Mouse (Mus musculus): ENCODE results near the gene Tmem201.
A peak's percentile ranks its signal among the peaks of the same experiment; 100 is the strongest.
"Not testable (repeated sequence)": the region's sequence is repeated elsewhere in the genome, so short reads cannot be mapped to it uniquely, and the experiment has no call there.

Gene Tmem201

GRCm38 (mm10) chr4:149737383-149738324, at the start of gene Tmem201:
TSS of gene Tmem201 (minus strand) at chr4:149738044.
- peak; percentile 91 to 93 for DNase-seq (ENCODE audit: low spot score in 2 of 2)

- no peak for DNase-seq (ENCODE audit: low spot score in 2 of 2)
Observed at GRCm38 (mm10) chr4:149784901-149785300, 47.1 kb upstream of the Tmem201 start.

GRCm38 (mm10) chr4:149784371-149784770, 46.5 kb upstream of the Tmem201 start:
- DNase-seq (ENCODE audit: low spot score in 2 of 2): peak; percentile 50 to 51

GRCm38 (mm10) chr4:149782975-149783374, 45.1 kb upstream of the Tmem201 start:
- no peak for DNase-seq (ENCODE audit: low spot score in 2 of 2)

GRCm38 (mm10) chr4:149780565-149781356, 42.9 kb upstream of the Tmem201 start:
- peak; percentile 65 to 74 for DNase-seq (ENCODE audit: low spot score in 2 of 2)

- no peak for DNase-seq (ENCODE audit: low spot score in 2 of 2)
Observed at GRCm38 (mm10) chr4:149779966-149780365, 42.1 kb upstream of the Tmem201 start.

- peak; percentile 63 to 78 for DNase-seq (ENCODE audit: low spot score in 2 of 2)
Observed at GRCm38 (mm10) chr4:149777126-149777525, 39.3 kb upstream of the Tmem201 start.

- no peak for DNase-seq (ENCODE audit: low spot score in 2 of 2)
Observed at GRCm38 (mm10) chr4:149775760-149776362, 38.0 kb upstream of the Tmem201 start.

GRCm38 (mm10) chr4:149775330-149775729, 37.5 kb upstream of the Tmem201 start:
- DNase-seq (ENCODE audit: low spot score in 2 of 2): peak in 1 of 2 experiments; percentile 79

GRCm38 (mm10) chr4:149774094-149774470, 36.2 kb upstream of the Tmem201 start, which contains the start of gene Slc25a33:
TSS of gene Slc25a33 (minus strand) at chr4:149774277.
- peak; percentile 97 for DNase-seq (ENCODE audit: low spot score in 2 of 2)

- DNase-seq (ENCODE audit: low spot score in 2 of 2): peak; percentile 44 to 48
Observed at GRCm38 (mm10) chr4:149773408-149774093, 35.7 kb upstream of the Tmem201 start.

GRCm38 (mm10) chr4:149772394-149772793, 34.5 kb upstream of the Tmem201 start:
- DNase-seq (ENCODE audit: low spot score in 2 of 2): no peak

GRCm38 (mm10) chr4:149765201-149765600, 27.4 kb upstream of the Tmem201 start:
- DNase-seq (ENCODE audit: low spot score in 2 of 2): no peak

- no peak for DNase-seq (ENCODE audit: low spot score in 2 of 2)
Observed at GRCm38 (mm10) chr4:149763335-149763734, 25.5 kb upstream of the Tmem201 start.

GRCm38 (mm10) chr4:149759517-149759916, 21.7 kb upstream of the Tmem201 start:
- DNase-seq (ENCODE audit: low spot score in 2 of 2): no peak

GRCm38 (mm10) chr4:149758423-149758822, 20.6 kb upstream of the Tmem201 start:
- DNase-seq (ENCODE audit: low spot score in 2 of 2): peak; percentile 64 to 65

GRCm38 (mm10) chr4:149756546-149756945, 18.7 kb upstream of the Tmem201 start:
- not testable (repeated sequence) for DNase-seq (ENCODE audit: low spot score in 2 of 2)

- DNase-seq (ENCODE audit: low spot score in 2 of 2): no peak
Observed at GRCm38 (mm10) chr4:149752836-149753235, 15.0 kb upstream of the Tmem201 start.

- DNase-seq (ENCODE audit: low spot score in 2 of 2): peak in 1 of 2 experiments; percentile 49
Observed at GRCm38 (mm10) chr4:149752124-149752799, 14.4 kb upstream of the Tmem201 start.

- no peak for DNase-seq (ENCODE audit: low spot score in 2 of 2)
Observed at GRCm38 (mm10) chr4:149750671-149751070, 12.8 kb upstream of the Tmem201 start.

- not testable (repeated sequence) for DNase-seq (ENCODE audit: low spot score in 2 of 2)
Observed at GRCm38 (mm10) chr4:149749663-149750015, 11.8 kb upstream of the Tmem201 start.

Data from heart, adult 9 months (tissue).